Mouse (Mus musculus) heart, postnatal 0 days (tissue): Measurements from ENCODE around the gene Ap3b1. TPM values are rescaled to one million over a fixed set of nuclear protein-coding genes. Genes with fewer than 3 reads are reported as not detected.

Experiments
- ATAC-seq: fragments of 200-750 bp; cut with Nextera tagmentation; 2 replicates; pipeline ENCODE4 v1.8.0; 2017; ENCODE audit warnings: low read depth, moderate number of reproducible peaks, moderate library complexity; ENCODE audit not compliant: insufficient read depth
- DNase-seq: peaks from one replicate; pipeline ENCODE4 v3.0.0-alpha.2; 2016; ENCODE audit warnings: low spot score
- H3K27ac ChIP-seq: fragments of 300-500 bp; sonication (generic); 2 replicates; pipeline ENCODE4 v1.5.1; 2014; ENCODE audit warnings: low read depth, mild to moderate bottlenecking
- H3K27me3 ChIP-seq: fragments of 300-500 bp; sonication (generic); 2 replicates; pipeline ENCODE4 v1.6.1; 2014; ENCODE audit warnings: low read length, mixed read lengths; ENCODE audit not compliant: control insufficient read depth, insufficient read depth
- H3K36me3 ChIP-seq: fragments of 300-500 bp; sonication (generic); replicated peaks from 2 replicates; pipeline ENCODE4 v1.6.1; 2014; ENCODE audit warnings: low read length, mixed read lengths; ENCODE audit not compliant: control insufficient read depth, insufficient read depth
- H3K4me1 ChIP-seq: fragments of 300-500 bp; sonication (generic); 2 replicates; pipeline ENCODE4 v1.6.1; 2014; ENCODE audit warnings: antibody characterized with exemption; ENCODE audit not compliant: control insufficient read depth, insufficient read depth
- H3K4me2 ChIP-seq: fragments of 300-500 bp; sonication (generic); 2 replicates; pipeline ENCODE4 v1.6.1; 2014; ENCODE audit warnings: low read depth, mild to moderate bottlenecking, low read length, moderate library complexity
- H3K4me3 ChIP-seq: fragments of 300-500 bp; sonication (generic); 2 replicates; pipeline ENCODE4 v1.5.1; 2014; ENCODE audit warnings: low read depth, low read length
- H3K9ac ChIP-seq: fragments of 300-500 bp; sonication (generic); replicated peaks from 2 replicates; pipeline ENCODE4 v1.6.1; 2014; ENCODE audit warnings: low read depth, low read length, mixed read lengths
- H3K9me3 ChIP-seq: fragments of 300-500 bp; sonication (generic); replicated peaks from 2 replicates; pipeline ENCODE4 v1.6.1; 2016; ENCODE audit warnings: low read length; ENCODE audit not compliant: control insufficient read depth
- CTCF ChIP-seq: IDR thresholded peaks from 2 replicates; pipeline ENCODE4 v1.5.1; 2016; ENCODE audit warnings: antibody characterized with exemption, control low read depth, low read depth
- EP300 ChIP-seq: IDR thresholded peaks from 2 replicates; pipeline ENCODE4 v1.6.1; 2016; ENCODE audit warnings: antibody characterized with exemption, low read depth
- WGBS: fragments of 180-500 bp; shearing (Covaris S2); extraction: QIAGEN DNeasy Blood & Tissue Kit; methylation state at CpG from one replicate; pipeline ENCODE4 v1.1.7; 2014; 5-methylcytosine and 5-hydroxymethylcytosine counted together
- polyA plus RNA-seq: library from polyadenylated mRNA; unstranded; fragments of >200 nt; fragmentation: Nextera tagmentation; extraction: Ambion mirVana; gene quantifications from 2 replicates; pipeline ENCODE4 v1.2.1, GENCODE M21; 2015
- total RNA-seq: library from RNA; depleted of rRNA; stranded (reverse); fragments of >200 nt; gene quantifications from 2 replicates; pipeline ENCODE4 v1.2.3, GENCODE M21; 2014; ENCODE audit warnings: low replicate concordance

Ap3b1 gene
- total and polyA plus RNA-seq, 2 experiments from 2014 or later = 22.5 to 26.0 TPM

DNA sequence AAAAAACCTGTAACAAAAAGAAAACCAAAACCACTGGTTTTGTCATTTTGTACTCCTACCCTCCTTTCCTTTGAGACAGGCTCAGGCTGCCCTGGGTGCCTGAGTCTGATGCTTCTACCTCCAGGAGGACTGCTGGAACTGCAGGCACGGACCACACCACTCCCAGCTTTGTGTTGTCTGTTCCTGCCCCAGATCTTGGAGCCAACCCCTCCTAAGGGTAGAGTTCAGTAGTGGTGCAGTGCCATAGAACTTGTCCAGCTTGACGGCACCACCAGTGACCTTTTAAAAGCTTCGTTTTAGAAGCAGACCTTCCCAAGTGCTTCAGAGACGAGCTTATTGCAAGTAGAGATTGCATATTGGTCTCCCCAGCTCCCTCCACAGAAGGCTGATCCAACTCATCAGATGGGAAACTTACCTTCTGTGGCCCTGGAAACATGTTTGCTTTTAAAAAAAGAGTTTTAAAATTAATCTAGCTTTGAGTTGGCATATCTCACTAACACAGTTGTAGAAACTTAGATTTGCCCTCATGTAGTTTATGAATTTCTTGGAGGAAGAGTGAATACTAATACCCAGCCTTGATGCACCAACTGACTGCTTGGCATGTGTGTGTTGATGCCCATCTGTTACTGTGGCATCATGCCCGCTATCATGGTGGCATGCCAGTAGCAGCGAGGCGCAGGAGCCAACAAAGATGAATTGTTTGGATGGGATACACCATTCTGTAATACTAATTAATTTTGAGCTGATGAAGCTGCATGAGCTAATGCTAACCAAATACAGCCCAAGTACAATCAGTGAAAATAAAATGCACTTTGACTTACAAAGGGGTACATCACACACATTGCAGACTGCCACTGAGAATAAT lies 17.0 kb downstream of the Ap3b1 start:
- Histone ChIP-seq H3K4me2 (no peak overlapping the region), H3K27ac (no peak overlapping the region), H3K9me3 (no peaks in the 10 kb centered on the region), H3K4me1 (0 out of 2 replicates have a peak, but pooled peaks cover 4% of the 10 kb centered on the region), H3K9ac (no peak overlapping the region), H3K27me3 (no peaks in the 10 kb centered on the region), H3K4me3 (no peak overlapping the region), H3K36me3 (no peaks in the 10 kb centered on the region)
- TF ChIP-seq CTCF (no peak), EP300 (no peak)
- ATAC-seq (no peak), DNase-seq (no peak)
- 83% methylated on average over 7 of the region's 7 CpGs for WGBS

DNA sequence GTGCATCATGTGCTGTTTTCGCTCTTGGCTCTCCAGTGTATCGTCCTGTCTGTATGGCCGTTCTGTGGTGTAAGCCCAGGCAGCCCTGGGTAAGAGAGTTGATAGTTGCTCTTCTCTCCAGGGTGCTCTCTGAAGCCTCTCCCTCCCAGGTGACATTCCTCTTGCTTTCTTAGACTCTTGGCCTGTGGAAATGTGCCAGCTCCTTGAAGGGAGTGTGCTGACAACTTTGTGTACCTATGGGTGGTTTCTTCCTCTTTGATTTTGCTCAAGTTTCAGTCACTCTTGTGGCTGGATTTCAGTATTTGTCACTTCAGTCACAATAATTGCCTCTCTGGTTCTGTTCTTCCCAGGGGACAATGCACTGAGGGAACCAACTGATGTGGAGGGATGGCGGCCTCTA lies 20.2 kb downstream of the Ap3b1 start:
- Histone ChIP-seq H3K27ac (no peak overlapping the region), H3K36me3 (no peaks in the 10 kb centered on the region), H3K4me3 (no peak overlapping the region), H3K9ac (no peak overlapping the region), H3K4me2 (no peak overlapping the region), H3K4me1 (no peaks in the 10 kb centered on the region; the same call in 1 of the 2 replicates), H3K9me3 (no peaks in the 10 kb centered on the region), H3K27me3 (no peaks in the 10 kb centered on the region)
- WGBS = 79% methylated on average over 4 of the region's 4 CpGs
- no peak for DNase-seq
- TF ChIP-seq CTCF = no peak
- no peak for TF ChIP-seq EP300
- ATAC-seq = no peak

DNA sequence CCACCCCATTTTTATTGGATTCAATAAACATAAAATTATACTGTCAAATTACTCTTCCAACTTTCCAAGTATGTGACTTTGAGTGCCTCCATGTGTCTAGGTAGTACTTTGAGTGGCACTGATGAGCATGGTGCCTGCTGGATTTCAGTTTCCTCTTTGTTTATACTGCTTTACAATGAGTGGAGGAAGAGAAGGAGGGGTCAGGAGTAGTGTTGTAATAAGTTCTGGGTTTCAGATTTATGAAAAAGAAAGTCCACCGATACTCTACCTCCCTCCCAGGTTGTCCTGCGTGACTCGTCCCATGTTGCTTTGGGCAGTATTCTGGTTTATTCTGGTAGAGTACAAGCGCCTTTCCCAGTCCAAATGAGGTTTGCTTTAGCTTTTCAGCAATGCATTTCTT lies 22.7 kb downstream of the Ap3b1 start:
- Histone ChIP-seq H3K27me3 (no peaks in the 10 kb centered on the region), H3K4me2 (no peak overlapping the region), H3K27ac (no peak overlapping the region), H3K9me3 (no peaks in the 10 kb centered on the region), H3K36me3 (no peaks in the 10 kb centered on the region), H3K9ac (no peak overlapping the region), H3K4me1 (peaks cover 4% of the 10 kb centered on the region), H3K4me3 (no peak overlapping the region)
- WGBS = 68% methylated on average over 4 of the region's 4 CpGs
- TF ChIP-seq CTCF = no peak
- ATAC-seq = no peak
- DNase-seq = no peak

DNA sequence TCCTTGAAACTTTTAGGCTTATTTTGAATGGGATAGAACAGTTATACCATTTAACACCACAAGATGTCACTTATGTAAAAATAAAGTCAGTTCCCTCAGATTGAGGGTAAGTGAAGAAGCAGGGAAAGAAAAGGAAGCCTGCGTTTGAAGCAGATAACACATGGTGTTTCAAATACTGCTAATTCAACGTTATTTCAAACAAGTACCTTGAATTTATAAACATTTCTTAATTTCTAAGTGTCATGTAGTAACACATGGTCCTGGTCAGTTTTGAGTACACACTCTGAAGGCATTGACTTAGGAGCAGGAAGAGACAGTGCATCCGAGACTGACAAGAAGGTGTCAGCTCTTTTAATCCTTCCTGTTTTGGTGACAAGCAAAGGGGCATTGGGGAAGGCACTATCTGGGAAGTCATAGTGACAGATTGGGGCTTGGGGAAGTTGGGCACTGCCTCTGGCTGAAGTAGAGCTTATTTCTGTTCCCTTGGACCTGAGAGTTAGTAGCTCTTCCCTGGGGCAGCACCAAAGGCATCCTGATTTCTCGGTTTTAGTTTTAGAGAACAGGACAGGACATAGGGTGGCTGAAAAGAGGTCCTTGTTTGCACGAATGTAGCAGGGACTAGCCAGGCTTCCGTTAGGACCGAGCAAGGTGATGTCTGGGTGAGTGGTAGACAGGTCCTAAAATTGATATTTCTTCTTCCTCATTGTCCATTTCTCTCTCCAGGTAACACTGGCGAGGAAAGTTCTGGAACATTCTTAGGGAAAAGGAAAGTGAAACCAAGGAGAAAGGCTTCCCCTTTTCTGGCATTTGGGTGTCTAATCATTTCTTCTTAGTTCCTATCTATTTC lies 23.3 kb downstream of the Ap3b1 start:
- Histone ChIP-seq H3K4me2 (peak overlapping the region; percentile 50), H3K4me1 (peaks cover 4% of the 10 kb centered on the region), H3K4me3 (peak overlapping the region; percentile 17; the same call in 1 of the 2 replicates), H3K27ac (peak overlapping the region; percentile 48; the same call in 1 of the 2 replicates), H3K27me3 (no peaks in the 10 kb centered on the region), H3K36me3 (no peaks in the 10 kb centered on the region), H3K9ac (no peak overlapping the region), H3K9me3 (no peaks in the 10 kb centered on the region)
- 51% methylated on average over 8 of the region's 8 CpGs for WGBS
- peak; percentile 53 for TF ChIP-seq CTCF
- TF ChIP-seq EP300 = no peak
- ATAC-seq (no peak; the same call in 1 of the 2 replicates), DNase-seq (peak; percentile 78)

DNA sequence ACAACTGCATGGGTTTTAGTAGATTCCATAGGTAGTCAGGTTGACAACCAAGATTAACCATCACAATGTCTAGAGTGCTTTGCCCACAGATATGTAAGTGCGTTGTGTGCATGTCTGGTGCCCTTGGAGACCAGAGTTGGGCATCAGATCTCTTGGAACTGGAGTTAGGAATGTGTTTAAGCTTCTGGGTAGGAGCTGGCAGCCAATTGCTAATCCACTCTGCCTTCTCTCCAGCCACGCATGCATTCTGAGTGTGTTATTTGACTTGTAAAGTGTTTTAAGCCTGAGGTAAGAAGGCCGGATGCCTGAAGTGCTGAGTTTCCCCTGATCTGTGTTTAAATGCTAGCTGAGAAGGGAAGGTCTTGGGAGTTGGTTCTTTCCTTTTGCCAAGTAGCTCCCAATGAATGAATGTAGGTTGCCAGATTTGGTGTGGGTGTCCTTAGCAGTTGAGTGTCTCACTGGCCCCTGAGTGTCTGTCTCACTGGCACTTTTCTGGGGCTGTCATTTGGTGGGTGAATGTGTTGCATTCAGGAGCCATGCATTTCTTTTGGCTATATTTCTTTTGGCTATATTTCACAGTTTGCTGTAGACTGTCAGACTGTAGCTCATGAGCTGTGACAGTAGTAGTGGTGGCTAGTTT lies 26.3 kb downstream of the Ap3b1 start:
- no peak for TF ChIP-seq EP300
- DNase-seq (no peak), ATAC-seq (no peak)
- H3K27me3 ChIP-seq = no peaks in the 10 kb centered on the region
- H3K4me3 ChIP-seq = no peak overlapping the region
- WGBS = 59% methylated on average over 3 of the region's 3 CpGs
- H3K4me1 ChIP-seq = peaks cover 24% of the 10 kb centered on the region
- no peaks in the 10 kb centered on the region for H3K36me3 ChIP-seq
- no peak overlapping the region for H3K4me2 ChIP-seq
- H3K9me3 ChIP-seq = no peaks in the 10 kb centered on the region
- peak overlapping the region; percentile 53 for H3K27ac ChIP-seq
- H3K9ac ChIP-seq = no peak overlapping the region
